Mouse (Mus musculus) cortical plate, adult 2 months (tissue): ENCODE measurements around the gene Fars2. TPM values are rescaled to one million over a fixed set of nuclear protein-coding genes. Genes with fewer than 3 reads are reported as not detected.

Experiments used
- H3K27ac ChIP-seq: fragments of 200-500 bp; 2 replicates; pipeline ENCODE4 v1.5.1; 2012; ENCODE audit warnings: low read length, control low read depth, inconsistent platforms; ENCODE audit not compliant: insufficient read depth
- H3K4me1 ChIP-seq: fragments of 200-500 bp; 2 replicates; pipeline ENCODE4 v1.6.1; 2011; ENCODE audit warnings: low read length; ENCODE audit not compliant: control insufficient read depth, insufficient read depth
- H3K4me3 ChIP-seq: fragments of 200-500 bp; 2 replicates; pipeline ENCODE4 v1.5.1; 2011; ENCODE audit warnings: mild to moderate bottlenecking, low read length, control low read depth; ENCODE audit not compliant: insufficient read depth
- CTCF ChIP-seq: fragments of 200-500 bp; IDR thresholded peaks from 2 replicates; pipeline ENCODE4 v1.5.1; 2011; ENCODE audit warnings: mild to moderate bottlenecking, control low read depth, low read length; ENCODE audit not compliant: insufficient read depth; ENCODE audit errors: extremely low read depth
- POLR2A ChIP-seq: fragments of 200-500 bp; IDR thresholded peaks from 2 replicates; pipeline ENCODE4 v1.6.1; 2011; ENCODE audit warnings: mild to moderate bottlenecking, low read length, control low read depth; ENCODE audit not compliant: insufficient read depth; ENCODE audit errors: extremely low read depth
- polyA plus RNA-seq: library from polyadenylated mRNA; depleted of rRNA; stranded (reverse); fragments of >200 nt; gene quantifications from 2 replicates; pipeline ENCODE4 v1.2.3, GENCODE M21; 2012

Fars2 gene
- polyA plus RNA-seq, 1 experiment, result 33.1 TPM

DNA sequence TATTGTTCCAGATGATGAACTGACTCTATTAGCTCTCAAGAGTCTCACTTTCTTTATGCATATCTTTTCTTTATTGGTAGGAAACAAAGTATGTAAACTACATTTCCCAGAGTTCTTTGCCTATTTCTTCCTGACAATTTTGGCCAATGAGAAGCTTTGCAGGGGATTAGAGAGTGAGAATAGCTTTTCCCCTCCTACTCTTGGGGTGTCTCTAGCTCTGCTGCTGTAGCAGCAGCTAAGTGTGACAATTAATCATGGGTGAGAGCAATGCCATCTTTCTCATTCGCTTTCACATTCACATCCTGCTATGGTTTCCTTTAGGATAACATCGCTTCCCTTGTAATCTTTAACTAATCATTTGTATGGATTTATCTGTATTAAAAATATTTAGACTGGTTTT, 599.5 kb downstream of the Fars2 start:
- no peaks in the 10 kb centered on the region; the same call in 1 of the 2 replicates for H3K4me1 ChIP-seq

DNA sequence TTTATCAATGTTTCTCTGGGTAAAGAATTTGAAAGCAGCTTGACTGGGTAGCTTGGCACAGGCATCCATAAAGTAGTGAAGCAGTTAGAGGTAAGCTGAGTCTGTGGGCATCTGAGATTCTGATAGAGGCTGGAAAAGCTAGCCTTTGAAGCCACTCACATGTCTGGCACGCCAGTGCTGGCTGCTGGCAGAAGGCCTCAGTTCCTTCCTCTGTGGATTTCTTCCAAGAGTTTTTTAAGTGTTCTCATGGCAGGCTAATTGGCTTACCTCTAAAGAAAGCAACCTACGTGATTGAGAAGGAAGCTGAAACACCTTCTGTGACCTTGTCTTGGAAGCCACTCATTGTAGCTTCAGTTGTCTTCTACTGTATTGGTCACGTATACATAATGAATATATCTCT, 600.2 kb downstream of the Fars2 start:
- Histone ChIP-seq H3K4me1 (no peaks in the 10 kb centered on the region; the same call in 1 of the 2 replicates), H3K4me3 (no peak overlapping the region), H3K27ac (no peak overlapping the region)
- TF ChIP-seq CTCF (no peak), POLR2A (no peak)

More for the DNA sequence above, 599.5 kb downstream of the Fars2 start:
- H3K4me3 ChIP-seq, result no peak overlapping the region
- H3K27ac ChIP-seq, result no peak overlapping the region
- TF ChIP-seq POLR2A (no peak), CTCF (no peak)

GRCm38 (mm10) chr13:36720297-36721017, 603.2 kb downstream of the Fars2 start:
- no peak overlapping the region for H3K4me3 ChIP-seq
- peaks cover 2% of the 10 kb centered on the region; the same call in 1 of the 2 replicates for H3K4me1 ChIP-seq
- no peak for TF ChIP-seq POLR2A
- H3K27ac ChIP-seq, result no peak overlapping the region

DNA sequence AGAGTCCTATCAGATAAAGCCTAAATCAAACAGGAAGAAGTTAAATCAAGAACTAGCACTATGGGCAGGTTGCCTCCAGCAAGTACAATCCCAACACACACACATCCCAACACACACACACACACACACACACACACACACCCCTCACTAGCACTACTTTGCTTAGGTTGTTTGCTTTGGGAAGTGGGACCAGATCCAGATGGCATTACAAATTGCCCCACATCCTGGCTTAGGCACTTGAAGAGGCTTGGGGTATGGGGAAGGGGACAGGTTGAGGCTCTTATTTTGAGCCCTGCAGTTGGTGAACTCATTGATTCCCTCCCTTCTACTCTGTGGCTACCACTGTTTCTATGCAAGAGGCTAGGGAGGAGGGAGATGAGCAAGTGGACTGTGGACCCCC, 605.1 kb downstream of the Fars2 start:
- Histone ChIP-seq H3K4me1 (peaks cover 2% of the 10 kb centered on the region; the same call in 1 of the 2 replicates), H3K4me3 (no peak overlapping the region), H3K27ac (no peak overlapping the region)
- TF ChIP-seq CTCF, result no peak
- no peak for TF ChIP-seq POLR2A

GRCm38 (mm10) chr13:36723726-36724300, 606.6 kb downstream of the Fars2 start:
- TF ChIP-seq CTCF, result no peak
- no peak overlapping the region for H3K4me3 ChIP-seq
- no peak overlapping the region for H3K27ac ChIP-seq
- peaks cover 2% of the 10 kb centered on the region; the same call in 1 of the 2 replicates for H3K4me1 ChIP-seq

- Histone ChIP-seq H3K27ac (peak overlapping the region; percentile 19; the same call in 1 of the 2 replicates), H3K4me3 (no peak overlapping the region), H3K4me1 (peaks cover 2% of the 10 kb centered on the region; the same call in 1 of the 2 replicates)
- peak; percentile 28; the same call in 1 of the 2 replicates for TF ChIP-seq POLR2A
- TF ChIP-seq CTCF, result no peak
These were observed 607.6 kb downstream of the Fars2 start for GRCm38 (mm10) chr13:36724533-36725470.

DNA sequence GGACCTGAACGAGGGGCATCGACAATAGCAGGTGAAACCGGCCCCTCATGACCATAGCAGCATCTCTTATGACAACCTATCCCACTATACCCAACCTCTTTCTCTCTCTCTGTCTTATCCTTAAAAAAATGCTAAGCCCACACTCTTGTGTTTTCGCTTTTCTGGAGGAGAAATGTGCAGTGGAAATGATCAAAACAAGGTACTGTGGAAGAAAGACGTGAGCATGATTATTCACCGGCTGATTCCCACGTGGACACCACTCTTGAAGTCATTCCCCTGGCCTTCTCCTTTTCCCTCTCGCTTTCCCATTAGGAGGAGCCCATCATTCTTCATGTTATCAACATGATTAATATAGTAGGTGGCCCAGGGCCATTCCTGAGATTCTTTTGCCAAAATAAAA, 608.7 kb downstream of the Fars2 start:
- H3K4me3 ChIP-seq, result no peak overlapping the region
- TF ChIP-seq CTCF, result no peak
- no peak for TF ChIP-seq POLR2A
- no peak overlapping the region for H3K27ac ChIP-seq
- peaks cover 2% of the 10 kb centered on the region; the same call in 1 of the 2 replicates for H3K4me1 ChIP-seq

DNA sequence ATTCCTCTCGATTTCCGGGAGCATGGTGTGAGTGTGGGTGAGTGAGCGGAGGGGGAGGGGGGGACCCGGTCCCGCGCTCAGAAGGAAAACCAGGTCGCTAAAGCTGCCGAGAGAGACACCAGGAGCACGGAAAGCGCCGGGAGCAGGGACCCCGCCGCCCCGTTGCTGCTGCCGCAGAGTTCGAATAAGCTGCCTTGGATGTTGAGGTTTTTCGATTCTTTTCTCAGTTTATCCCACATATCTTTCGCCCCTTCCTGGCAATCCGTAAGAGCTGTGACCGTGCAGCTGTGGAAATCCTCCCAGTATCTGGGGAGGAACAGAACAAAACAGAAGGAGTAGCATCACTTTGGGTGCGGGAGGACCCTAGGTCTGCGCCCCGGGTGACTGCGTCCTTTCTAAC, 609.3 kb downstream of the Fars2 start:
- H3K27ac ChIP-seq, result peak overlapping the region; percentile 73
- peak overlapping the region; percentile 17 for H3K4me3 ChIP-seq
- peaks cover 2% of the 10 kb centered on the region; the same call in 1 of the 2 replicates for H3K4me1 ChIP-seq
- TF ChIP-seq CTCF, result no peak

DNA sequence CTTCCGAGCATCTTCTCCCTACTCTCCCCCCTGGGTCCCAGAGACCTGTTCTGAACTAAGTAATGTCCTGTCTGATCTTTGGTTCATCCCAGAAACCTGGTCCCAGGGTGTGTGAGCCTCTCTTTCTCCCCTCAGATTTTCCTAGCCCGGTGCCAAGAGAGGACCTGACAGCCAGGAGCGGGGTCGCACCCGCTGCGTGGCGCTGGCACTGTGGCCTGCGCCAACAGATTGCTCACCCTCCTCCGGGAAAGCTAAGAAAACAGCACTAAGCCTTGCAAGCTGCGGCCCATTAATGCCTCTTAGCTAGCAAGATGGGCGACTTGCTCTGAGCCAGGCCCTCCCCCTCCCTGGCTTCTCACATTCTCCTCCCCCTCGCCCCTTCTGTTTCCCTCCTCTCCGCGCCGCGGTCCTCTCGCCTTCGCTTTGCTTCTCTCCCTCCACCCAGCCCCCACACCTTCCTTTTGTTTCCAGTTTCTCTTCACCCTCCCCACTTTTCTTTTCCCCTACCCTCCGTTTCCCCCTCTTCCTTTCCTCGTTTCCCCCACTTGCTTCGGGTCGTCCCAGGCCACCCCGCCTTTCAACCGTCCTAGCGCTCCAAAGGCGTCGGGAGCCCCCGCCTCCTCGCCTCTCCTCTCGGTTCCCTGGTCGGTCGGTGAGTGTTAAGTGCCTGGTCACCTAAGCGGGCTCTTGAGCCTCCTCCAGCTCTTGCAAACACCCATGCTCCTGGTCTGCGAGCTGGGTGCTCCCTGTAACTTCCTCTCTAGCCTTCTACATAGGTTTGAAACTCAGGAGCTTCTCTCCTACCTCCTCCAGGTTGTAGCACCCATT, 610.0 kb downstream of the Fars2 start:
- peak; percentile 67 for TF ChIP-seq POLR2A
- no peak for TF ChIP-seq CTCF
- peaks cover 2% of the 10 kb centered on the region; the same call in 1 of the 2 replicates for H3K4me1 ChIP-seq
- H3K27ac ChIP-seq, result peak overlapping the region; percentile 73
- peak overlapping the region; percentile 17 for H3K4me3 ChIP-seq
